Mouse (Mus musculus) ES-CJ7 (cell line): Measurements from ENCODE around the gene Cd52.
A peak's percentile ranks its signal among the peaks of the same experiment; 100 is the strongest.

Experiments used
- DNase-seq: peaks from one replicate; pipeline ENCODE4 v3.0.0; 2011; ENCODE audit warnings: low read depth, low spot score

Cd52 gene

GRCm38 (mm10) chr4:134091225-134091529 lies 3.7 kb downstream of the Cd52 start:
- DNase-seq: no peak

GRCm38 (mm10) chr4:134090521-134091224 lies 4.2 kb downstream of the Cd52 start:
- no peak for DNase-seq

- DNase-seq: no peak
Observed at GRCm38 (mm10) chr4:134089029-134089428, 5.9 kb downstream of the Cd52 start.

GRCm38 (mm10) chr4:134087412-134087811 lies 7.5 kb downstream of the Cd52 start:
- DNase-seq: peak; percentile 63

- DNase-seq: peak; percentile 90
Observed at GRCm38 (mm10) chr4:134084999-134085398, 9.9 kb downstream of the Cd52 start.

GRCm38 (mm10) chr4:134082460-134082859 lies 12.4 kb downstream of the Cd52 start:
- DNase-seq: no peak

- peak; percentile 99 for DNase-seq
Observed at GRCm38 (mm10) chr4:134081730-134082386, 13.0 kb downstream of the Cd52 start.

- DNase-seq: no peak
Observed at GRCm38 (mm10) chr4:134080674-134081073, 14.2 kb downstream of the Cd52 start.

GRCm38 (mm10) chr4:134078694-134079093 lies 16.2 kb downstream of the Cd52 start:
- peak; percentile 98 for DNase-seq

GRCm38 (mm10) chr4:134068793-134069580 lies 25.9 kb downstream of the Cd52 start:
- DNase-seq: peak; percentile 69

- DNase-seq: no peak
Observed at GRCm38 (mm10) chr4:134067833-134068544, 26.9 kb downstream of the Cd52 start.

GRCm38 (mm10) chr4:134067383-134067782 lies 27.5 kb downstream of the Cd52 start:
- DNase-seq: no peak

GRCm38 (mm10) chr4:134065431-134066004 lies 29.4 kb downstream of the Cd52 start:
- DNase-seq: no peak

GRCm38 (mm10) chr4:134062561-134062960 lies 32.3 kb downstream of the Cd52 start:
- no peak for DNase-seq

- DNase-seq: peak; percentile 53
Observed at GRCm38 (mm10) chr4:134061944-134062446, 32.9 kb downstream of the Cd52 start.

- peak; percentile 48 for DNase-seq
Observed at GRCm38 (mm10) chr4:134061166-134061830, 33.6 kb downstream of the Cd52 start.

- no peak for DNase-seq
Observed at GRCm38 (mm10) chr4:134060135-134060865, 34.6 kb downstream of the Cd52 start, which contains the start of gene Crybg2. Gene Crybg2 (plus strand): TSS chr4:134060815.

- no peak for DNase-seq
Observed at GRCm38 (mm10) chr4:134058908-134059307, 36.0 kb downstream of the Cd52 start.

GRCm38 (mm10) chr4:134058166-134058715 lies 36.6 kb downstream of the Cd52 start:
- DNase-seq: no peak

GRCm38 (mm10) chr4:134053538-134053937 lies 41.3 kb downstream of the Cd52 start, which contains the start of gene Zfp683:
Gene Zfp683 (plus strand): TSS chr4:134053838.
- DNase-seq: no peak
